Mouse (Mus musculus): ENCODE data around the gene Phf23. TPM values are rescaled to one million over a fixed set of nuclear protein-coding genes. Genes with fewer than 3 reads are reported as not detected.

Phf23 gene
- polyA plus RNA-seq, 1 experiment: 21.4 TPM

GRCm38 (mm10) chr11:70042309-70043085 lies 46.9 kb downstream of the Phf23 start:
- no peak for TF ChIP-seq POLR2A (IDR thresholded peaks at IDR 0.05; ENCODE audit: low read depth, low read length)
- TF ChIP-seq CTCF (conservative IDR thresholded peaks at IDR 0.05; ENCODE audit: insufficient read depth, insufficient read length, low read depth, low read length): no peak
- Histone ChIP-seq H3K36me3 (ENCODE audit: control insufficient read depth, insufficient read depth, low read length) (no peaks in the 10 kb centered on the region), H3K4me1 (ENCODE audit: control insufficient read depth, insufficient read depth, low read length) (no peaks in the 10 kb centered on the region), H3K27ac (ENCODE audit: insufficient read depth, low read depth, low read length) (no peak overlapping the region), H3K4me3 (ENCODE audit: insufficient read depth, low read depth, low read length) (no peak overlapping the region), H3K27me3 (replicated peaks; ENCODE audit: control insufficient read depth, insufficient read depth, low read length) (no peaks in the 10 kb centered on the region)
- 89% methylated on average over 23 of the region's 23 CpGs for WGBS
- no peak for DNase-seq

DNA sequence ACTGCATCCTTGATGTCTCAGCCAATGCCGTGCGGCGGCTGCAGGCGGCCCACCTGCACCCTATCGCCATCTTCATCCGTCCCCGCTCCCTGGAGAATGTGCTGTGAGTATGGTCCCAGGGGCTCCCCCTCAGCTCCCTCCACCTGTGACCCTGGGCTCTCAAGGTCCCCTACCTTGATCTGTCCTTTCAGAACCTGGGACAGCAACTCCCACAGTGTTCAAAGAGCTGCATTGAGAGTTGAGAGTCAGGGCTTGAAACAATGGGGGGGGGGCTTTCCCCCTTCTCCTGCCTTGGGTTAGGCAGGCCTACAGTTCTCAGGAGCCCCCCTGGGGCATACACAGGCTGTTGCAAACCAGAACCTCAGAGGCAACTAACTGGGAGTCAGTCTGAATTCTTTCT lies 48.1 kb downstream of the Phf23 start:
- H3K4me3 ChIP-seq (ENCODE audit: insufficient read depth, low read depth, low read length): no peak overlapping the region
- no peak overlapping the region for H3K27ac ChIP-seq (ENCODE audit: insufficient read depth, low read depth, low read length)
- no peaks in the 10 kb centered on the region for H3K27me3 ChIP-seq (replicated peaks; ENCODE audit: control insufficient read depth, insufficient read depth, low read length)
- H3K4me1 ChIP-seq (ENCODE audit: control insufficient read depth, insufficient read depth, low read length): no peaks in the 10 kb centered on the region
- 90% methylated on average over 7 of the region's 7 CpGs for WGBS
- no peak for DNase-seq
- no peak for TF ChIP-seq CTCF (conservative IDR thresholded peaks at IDR 0.05; ENCODE audit: insufficient read depth, insufficient read length, low read depth, low read length)
- no peak for TF ChIP-seq POLR2A (IDR thresholded peaks at IDR 0.05; ENCODE audit: low read depth, low read length)
- H3K36me3 ChIP-seq (ENCODE audit: control insufficient read depth, insufficient read depth, low read length): no peaks in the 10 kb centered on the region

GRCm38 (mm10) chr11:70045435-70045834 lies 49.9 kb downstream of the Phf23 start:
- H3K36me3 ChIP-seq (ENCODE audit: control insufficient read depth, insufficient read depth, low read length): no peaks in the 10 kb centered on the region
- no peaks in the 10 kb centered on the region for H3K4me1 ChIP-seq (ENCODE audit: control insufficient read depth, insufficient read depth, low read length)
- H3K27me3 ChIP-seq (replicated peaks; ENCODE audit: control insufficient read depth, insufficient read depth, low read length): no peaks in the 10 kb centered on the region
- H3K4me3 ChIP-seq (ENCODE audit: insufficient read depth, low read depth, low read length): no peak overlapping the region
- no peak overlapping the region for H3K27ac ChIP-seq (ENCODE audit: insufficient read depth, low read depth, low read length)
- DNase-seq: no peak
- WGBS: 37% methylated on average over 9 of the region's 9 CpGs
- TF ChIP-seq POLR2A (IDR thresholded peaks at IDR 0.05; ENCODE audit: low read depth, low read length) (no peak), CTCF (conservative IDR thresholded peaks at IDR 0.05; ENCODE audit: insufficient read depth, insufficient read length, low read depth, low read length) (no peak)

DNA sequence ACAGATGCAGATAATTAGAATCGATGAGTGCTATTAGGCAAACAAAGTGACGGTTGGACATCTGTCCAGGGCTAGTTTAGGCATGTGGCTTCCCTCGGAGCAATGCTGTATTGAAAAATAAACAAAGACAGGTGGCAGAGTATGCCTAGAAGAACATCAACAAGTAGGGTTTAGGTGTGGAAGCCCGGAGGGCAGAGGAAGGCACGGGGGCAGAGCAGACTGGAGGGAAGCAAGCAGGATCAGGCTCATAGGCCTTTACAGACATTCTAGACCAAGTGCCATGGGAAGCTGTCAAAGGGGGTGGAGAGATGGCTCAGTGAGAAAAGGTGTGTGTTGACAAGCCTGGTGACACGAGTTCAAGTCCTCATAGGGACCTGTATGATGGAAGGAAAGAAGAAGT lies 53.8 kb downstream of the Phf23 start:
- H3K27ac ChIP-seq (ENCODE audit: insufficient read depth, low read depth, low read length): no peak overlapping the region

More for the DNA sequence above, 53.8 kb downstream of the Phf23 start:
- 67% methylated on average over 6 of the region's 6 CpGs for WGBS
- no peak for DNase-seq
- TF ChIP-seq CTCF (conservative IDR thresholded peaks at IDR 0.05; ENCODE audit: insufficient read depth, insufficient read length, low read depth, low read length) (no peak), POLR2A (IDR thresholded peaks at IDR 0.05; ENCODE audit: low read depth, low read length) (no peak)
- no peaks in the 10 kb centered on the region for H3K36me3 ChIP-seq (ENCODE audit: control insufficient read depth, insufficient read depth, low read length)
- H3K4me3 ChIP-seq (ENCODE audit: insufficient read depth, low read depth, low read length): no peak overlapping the region
- no peaks in the 10 kb centered on the region for H3K27me3 ChIP-seq (replicated peaks; ENCODE audit: control insufficient read depth, insufficient read depth, low read length)
- H3K4me1 ChIP-seq (ENCODE audit: control insufficient read depth, insufficient read depth, low read length): no peaks in the 10 kb centered on the region; the same call in 1 of the 2 replicates

Other genes starting within 250 kb of the Phf23 start
- 25.3 and 37.8 TPM in 2 replicates for gene Polr2a, start 237.1 kb upstream of the Phf23 start, polyA plus RNA-seq (2012; rRNA removed)
- gene Slc35g3, start 233.8 kb upstream of the Phf23 start, polyA plus RNA-seq (2012; rRNA removed): 0.05 and 0.10 TPM in 2 replicates
- 22.3 and 24.4 TPM in 2 replicates for gene Zbtb4, start 229.9 kb upstream of the Phf23 start, polyA plus RNA-seq (2012; rRNA removed)
- 11.9 and 14.3 TPM in 2 replicates for gene Chrnb1, start 199.8 kb upstream of the Phf23 start, polyA plus RNA-seq (2012; rRNA removed)
- gene Fgf11, start 193.9 kb upstream of the Phf23 start, polyA plus RNA-seq (2012; rRNA removed): 2.6 and 3.3 TPM in 2 replicates
- 19.2 and 22.4 TPM in 2 replicates for gene Tmem102, start 190.2 kb upstream of the Phf23 start, polyA plus RNA-seq (2012; rRNA removed)
- gene Gm39566, start 180.5 kb upstream of the Phf23 start, polyA plus RNA-seq (2012; rRNA removed): 0.02 and 0.04 TPM in 2 replicates
- gene Spem2, start 177.3 kb upstream of the Phf23 start, polyA plus RNA-seq (2012; rRNA removed): 0.20 and 0.26 TPM in 2 replicates
- gene Spem1, start 173.6 kb upstream of the Phf23 start, polyA plus RNA-seq (2012; rRNA removed): 0.28 and 0.38 TPM in 2 replicates
- 6.4 and 7.8 TPM in 2 replicates for gene Nlgn2, start 158.0 kb upstream of the Phf23 start, polyA plus RNA-seq (2012; rRNA removed)
- gene Tmem256, start 157.3 kb upstream of the Phf23 start, polyA plus RNA-seq (2012; rRNA removed): 513 and 551 TPM in 2 replicates
- 57.1 and 63.9 TPM in 2 replicates for gene Plscr3, start 149.4 kb upstream of the Phf23 start, polyA plus RNA-seq (2012; rRNA removed)
- 7.9 and 9.3 TPM in 2 replicates for gene Tnk1, start 137.0 kb upstream of the Phf23 start, polyA plus RNA-seq (2012; rRNA removed)
- gene Tmem95, start 117.8 kb upstream of the Phf23 start, polyA plus RNA-seq (2012; rRNA removed): not detected in 2 replicates
- gene Kctd11, start 114.4 kb upstream of the Phf23 start, polyA plus RNA-seq (2012; rRNA removed): 4.8 TPM in 2 replicates
- 1.7 and 6.1 TPM in 2 replicates for gene Acap1, start 100.2 kb upstream of the Phf23 start, polyA plus RNA-seq (2012; rRNA removed)
- 0.94 and 0.99 TPM in 2 replicates for gene 2810408A11Rik, start 94.8 kb upstream of the Phf23 start, polyA plus RNA-seq (2012; rRNA removed)
- gene Neurl4, start 94.7 kb upstream of the Phf23 start, polyA plus RNA-seq (2012; rRNA removed): 72.0 and 80.1 TPM in 2 replicates
- gene Gps2, start 81.9 kb upstream of the Phf23 start, polyA plus RNA-seq (2012; rRNA removed): 72.9 and 75.5 TPM in 2 replicates
- gene Eif5a, start 73.8 kb upstream of the Phf23 start, polyA plus RNA-seq (2012; rRNA removed): 465 and 575 TPM in 2 replicates
- 60.5 and 71.7 TPM in 2 replicates for gene Ybx2, start 60.0 kb upstream of the Phf23 start, polyA plus RNA-seq (2012; rRNA removed)
- gene Slc2a4, start 47.6 kb upstream of the Phf23 start, polyA plus RNA-seq (2012; rRNA removed): 74.2 and 78.6 TPM in 2 replicates
- 39.2 and 40.0 TPM in 2 replicates for gene Cldn7, start 31.0 kb upstream of the Phf23 start, polyA plus RNA-seq (2012; rRNA removed)
- gene Ctdnep1, start 14.6 kb upstream of the Phf23 start, polyA plus RNA-seq (2012; rRNA removed): 84.4 and 104 TPM in 2 replicates
- gene Elp5, start 13.3 kb upstream of the Phf23 start, polyA plus RNA-seq (2012; rRNA removed): 66.3 and 68.4 TPM in 2 replicates
- 746 and 1,018 TPM in 2 replicates for gene Gabarap, start 4.6 kb upstream of the Phf23 start, polyA plus RNA-seq (2012; rRNA removed)
- 8.5 and 9.6 TPM in 2 replicates for gene Dvl2, start 4.8 kb downstream of the Phf23 start, polyA plus RNA-seq (2012; rRNA removed)
- gene Acadvl, start 19.6 kb downstream of the Phf23 start, polyA plus RNA-seq (2012; rRNA removed): 249 and 308 TPM in 2 replicates
- 8.1 and 8.3 TPM in 2 replicates for gene Dlg4, start 21.2 kb downstream of the Phf23 start, polyA plus RNA-seq (2012; rRNA removed)
- 0.25 and 0.41 TPM in 2 replicates for gene Asgr1, start 58.3 kb downstream of the Phf23 start, polyA plus RNA-seq (2012; rRNA removed)
- gene Asgr2, start 96.9 kb downstream of the Phf23 start, polyA plus RNA-seq (2012; rRNA removed): 0.27 and 0.41 TPM in 2 replicates
- 5.0 and 6.2 TPM in 2 replicates for gene Mgl2, start 134.6 kb downstream of the Phf23 start, polyA plus RNA-seq (2012; rRNA removed)
- gene Clec10a, start 160.4 kb downstream of the Phf23 start, polyA plus RNA-seq (2012; rRNA removed): 3.1 and 4.0 TPM in 2 replicates
- 36.4 and 56.5 TPM in 2 replicates for gene Slc16a11, start 217.0 kb downstream of the Phf23 start, polyA plus RNA-seq (2012; rRNA removed)
- gene Slc16a13, start 225.3 kb downstream of the Phf23 start, polyA plus RNA-seq (2012; rRNA removed): 44.0 and 48.8 TPM in 2 replicates
- gene Bcl6b, start 234.0 kb downstream of the Phf23 start, polyA plus RNA-seq (2012; rRNA removed): 7.9 and 8.8 TPM in 2 replicates
- gene 0610010K14Rik, start 242.1 kb downstream of the Phf23 start, polyA plus RNA-seq (2012; rRNA removed): 73.6 and 78.9 TPM in 2 replicates
- 13.9 and 15.8 TPM in 2 replicates for gene Gm21988, start 244.1 kb downstream of the Phf23 start, polyA plus RNA-seq (2012; rRNA removed)
- 457 and 485 TPM in 2 replicates for gene Rnasek, start 244.1 kb downstream of the Phf23 start, polyA plus RNA-seq (2012; rRNA removed)